In the genomic region with DNA sequence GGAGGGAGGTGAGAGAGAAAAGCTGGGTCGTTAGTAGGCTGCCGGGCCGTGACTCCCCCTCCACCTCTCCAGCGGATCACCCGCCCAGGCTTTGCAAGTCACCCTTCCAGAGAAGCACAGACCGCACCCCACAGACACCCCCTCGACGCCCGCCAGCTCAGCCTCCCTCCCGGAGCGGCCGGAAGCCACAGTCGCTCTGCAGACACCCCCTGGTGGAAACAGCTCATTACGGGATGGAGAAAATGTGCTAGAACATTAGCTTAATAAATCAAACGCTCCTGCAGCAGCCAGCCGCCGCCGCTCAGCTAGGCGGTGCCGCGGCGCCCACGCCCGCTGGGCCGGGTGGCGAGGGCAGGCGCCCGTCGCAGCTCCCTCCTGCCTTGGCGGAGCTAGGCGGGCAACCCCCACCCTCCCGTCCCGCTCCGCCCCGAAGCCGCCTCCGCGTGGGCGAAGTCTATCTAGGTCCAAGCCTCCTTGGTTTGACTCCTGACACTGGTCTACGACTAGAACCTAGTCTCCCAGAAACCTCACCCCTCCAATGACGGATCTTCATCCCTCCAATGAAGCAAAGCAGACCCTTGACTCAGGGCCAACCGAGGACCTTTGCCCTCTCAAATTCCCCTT, we compare ENCODE assay signal across 8 mouse cellular contexts. TPM values are rescaled to one million over a fixed set of nuclear protein-coding genes. Genes with fewer than 3 reads are reported as not detected.
A peak's percentile ranks its signal among the peaks of the same experiment; 100 is the strongest.
DNase-seq lines count a peak whose midpoint lies in the region; ATAC-seq and TF ChIP-seq lines count a peak whose summit lies in the region.

No protein-coding gene starts in this region.

- peaks cover 17% of the 10 kb centered on the region for H3K27me3 ChIP-seq in CH12.LX (replicated peaks)
- peaks cover 42% of the 10 kb centered on the region for H3K27me3 ChIP-seq in forebrain, embryonic 13.5 days
- peaks cover 11% of the 10 kb centered on the region; the same call in 1 of the 2 replicates for H3K27me3 ChIP-seq in heart, postnatal 0 days (ENCODE audit: control insufficient read depth, insufficient read depth, low read length)
- H3K27me3 ChIP-seq in liver, embryonic 16.5 days (ENCODE audit: control insufficient read depth, insufficient read depth, low read depth, low read length), result peaks cover 10% of the 10 kb centered on the region
- H3K27me3 ChIP-seq in neural tube, embryonic 12.5 days (replicated peaks), result peaks cover 12% of the 10 kb centered on the region; the same call in 1 of the 2 replicates

- H3K27ac ChIP-seq in CH12.LX (ENCODE audit: insufficient read depth, low read depth), result no peak overlapping the region
- H3K27ac ChIP-seq in forebrain, embryonic 13.5 days, result 0 out of 2 replicates have a peak overlapping the region, but pooled peaks have one; percentile 1
- no peak overlapping the region for H3K27ac ChIP-seq in heart, postnatal 0 days (ENCODE audit: low read depth)
- no peak overlapping the region for H3K27ac ChIP-seq in liver, embryonic 16.5 days (ENCODE audit: low read length)
- no peak overlapping the region; the same call in 1 of the 2 replicates for H3K27ac ChIP-seq in neural tube, embryonic 12.5 days

- H3K9me3 ChIP-seq in CH12.LX (replicated peaks; ENCODE audit: low read length), result no peaks in the 10 kb centered on the region
- no peaks in the 10 kb centered on the region for H3K9me3 ChIP-seq in forebrain, embryonic 13.5 days (replicated peaks)
- H3K9me3 ChIP-seq in heart, postnatal 0 days (replicated peaks; ENCODE audit: control insufficient read depth, low read length), result no peaks in the 10 kb centered on the region
- H3K9me3 ChIP-seq in liver, embryonic 16.5 days (replicated peaks; ENCODE audit: control insufficient read depth, low read length), result no peaks in the 10 kb centered on the region
- no peaks in the 10 kb centered on the region for H3K9me3 ChIP-seq in neural tube, embryonic 12.5 days

- H3K9ac ChIP-seq in CH12.LX (ENCODE audit: insufficient read depth, low read depth), result peak overlapping the region; percentile 20
- peak overlapping the region; percentile 60 for H3K9ac ChIP-seq in forebrain, embryonic 13.5 days
- H3K9ac ChIP-seq in heart, postnatal 0 days (replicated peaks; ENCODE audit: low read depth, low read length), result no peak overlapping the region
- peak overlapping the region; percentile 50 for H3K9ac ChIP-seq in liver, embryonic 16.5 days (ENCODE audit: low read depth, low read length)
- peak overlapping the region; percentile 56 for H3K9ac ChIP-seq in neural tube, embryonic 12.5 days

- TF ChIP-seq EP300 in CH12.LX (IDR thresholded peaks at IDR 0.05; ENCODE audit: low read length), result no peak
- TF ChIP-seq EP300 in heart, postnatal 0 days (IDR thresholded peaks at IDR 0.05; ENCODE audit: low read depth), result no peak

- DNase-seq in CH12.LX (ENCODE audit: extremely low read depth), result peak; percentile 46
- DNase-seq in c-Kit-positive CD71-negative TER-119-negative erythroid progenitor cells, embryonic 14.5 days (ENCODE audit: low read depth), result peak; percentile 80
- DNase-seq in heart, postnatal 0 days (ENCODE audit: low spot score), result peak; percentile 63
- peak; percentile 77 to 81 for DNase-seq in kidney, postnatal 36 days
- peak; percentile 62 for DNase-seq in telencephalon, adult 2 months (ENCODE audit: low read depth, low spot score)

- dilution Hi-C loops in CH12.LX (cut with MboI; ENCODE audit: extremely low pct_ligation_motif_present, extremely low pct_unique_long_range_greater_than_20kb, low sequenced_read_pairs), result no loop called here

- no peaks in the 10 kb centered on the region for H3K79me2 ChIP-seq in CH12.LX (replicated peaks; ENCODE audit: control insufficient read depth, extremely low read depth, insufficient read depth, poor library complexity, severe bottlenecking)

- in situ Hi-C loops in CH12.LX (cut with MboI; ENCODE audit: low pct_ligation_motif_present, low pct_unique_long_range_greater_than_20kb, low sequenced_read_pairs), result no loop called here

- peak overlapping the region in 2 of 3 experiments; percentile 27 to 40 for H3K4me3 ChIP-seq in CH12.LX (replicated peaks in 1 of 3; ENCODE audit: low read depth in 2 of 3, low read length in 2 of 3, poor library complexity in 1 of 3)
- peak overlapping the region; percentile 37 for H3K4me3 ChIP-seq in forebrain, embryonic 13.5 days
- H3K4me3 ChIP-seq in heart, postnatal 0 days (ENCODE audit: low read depth, low read length), result peak overlapping the region; percentile 43
- peak overlapping the region; percentile 52 for H3K4me3 ChIP-seq in liver, embryonic 16.5 days (ENCODE audit: low read depth, low read length)
- H3K4me3 ChIP-seq in neural tube, embryonic 12.5 days, result peak overlapping the region; percentile 31

- TF ChIP-seq POLR2A in CH12.LX (IDR thresholded peaks at IDR 0.05; ENCODE audit: low read depth, low read length), result 0 out of 2 replicates have a peak, but pooled peaks have one; percentile 26

- under 1% methylated on average over 42 of the region's 42 CpGs for WGBS in forebrain, embryonic 13.5 days
- 1% methylated on average over 40 of the region's 42 CpGs for WGBS in heart, postnatal 0 days
- under 1% methylated on average over 42 of the region's 42 CpGs for WGBS in liver, embryonic 16.5 days (ENCODE audit: insufficient replicate concordance)
- WGBS in neural tube, embryonic 12.5 days, result under 1% methylated on average over 42 of the region's 42 CpGs

- peak overlapping the region; percentile 91 for H3K4me2 ChIP-seq in CH12.LX (ENCODE audit: insufficient read depth, low read depth, poor library complexity, severe bottlenecking)
- peak overlapping the region; percentile 66 for H3K4me2 ChIP-seq in forebrain, embryonic 13.5 days
- H3K4me2 ChIP-seq in heart, postnatal 0 days (ENCODE audit: low read depth, low read length), result peak overlapping the region; percentile 77
- peak overlapping the region; percentile 78 for H3K4me2 ChIP-seq in liver, embryonic 16.5 days (ENCODE audit: low read depth, low read length)
- peak overlapping the region; percentile 78 for H3K4me2 ChIP-seq in neural tube, embryonic 12.5 days (replicated peaks)

- TF ChIP-seq CTCF in CH12.LX (conservative IDR thresholded peaks at IDR 0.05 in 1 of 2, IDR thresholded peaks at IDR 0.05 in 1 of 2; ENCODE audit: low read depth in 2 of 2, low read length in 2 of 2), result peak in 1 of 2 experiments; percentile 49; a peak in 2 of 4 replicates
- no peak; the same call in 1 of the 2 replicates for TF ChIP-seq CTCF in heart, postnatal 0 days (IDR thresholded peaks at IDR 0.05; ENCODE audit: low read depth)

- peak; percentile 78 for ATAC-seq in forebrain, embryonic 13.5 days
- peak; percentile 79 for ATAC-seq in heart, postnatal 0 days (ENCODE audit: insufficient read depth, low read depth)
- ATAC-seq in liver, embryonic 16.5 days (ENCODE audit: low read depth), result peak; percentile 80
- peak; percentile 83 for ATAC-seq in neural tube, embryonic 12.5 days (ENCODE audit: low FRiP score, low read depth)

- H3K36me3 ChIP-seq in CH12.LX (replicated peaks in 1 of 2; ENCODE audit: control insufficient read depth in 1 of 2, insufficient read depth in 1 of 2, low read length in 1 of 2), result no peaks in the 10 kb centered on the region
- H3K36me3 ChIP-seq in forebrain, embryonic 13.5 days (ENCODE audit: poor library complexity, severe bottlenecking), result no peaks in the 10 kb centered on the region
- no peaks in the 10 kb centered on the region for H3K36me3 ChIP-seq in heart, postnatal 0 days (replicated peaks; ENCODE audit: control insufficient read depth, insufficient read depth, low read length)
- H3K36me3 ChIP-seq in liver, embryonic 16.5 days (ENCODE audit: control insufficient read depth, insufficient read depth), result no peaks in the 10 kb centered on the region
- H3K36me3 ChIP-seq in neural tube, embryonic 12.5 days, result no peaks in the 10 kb centered on the region

- H3K4me1 ChIP-seq in CH12.LX (ENCODE audit: control insufficient read depth in 1 of 2, insufficient read depth in 2 of 2), result peaks cover 6 to 21% of the 10 kb centered on the region in 2 experiments; a peak in 3 of 4 replicates
- H3K4me1 ChIP-seq in forebrain, embryonic 13.5 days, result peaks cover 17% of the 10 kb centered on the region
- peaks cover 7% of the 10 kb centered on the region; the same call in 1 of the 2 replicates for H3K4me1 ChIP-seq in heart, postnatal 0 days (ENCODE audit: control insufficient read depth, insufficient read depth)
- peaks cover 28% of the 10 kb centered on the region for H3K4me1 ChIP-seq in liver, embryonic 16.5 days (ENCODE audit: control insufficient read depth, low read depth, low read length)
- peaks cover 19% of the 10 kb centered on the region for H3K4me1 ChIP-seq in neural tube, embryonic 12.5 days

- peak; percentile 4; the same call in 1 of the 2 replicates for TF ChIP-seq RAD21 in CH12.LX (IDR thresholded peaks at IDR 0.05; ENCODE audit: low read depth, low read length)

TF ChIP-seq in CH12.LX, 34 proteins besides CTCF, POLR2A, EP300 and RAD21 (continues in another document):
- TF ChIP-seq NELFE (IDR thresholded peaks at IDR 0.05; ENCODE audit: low read depth, low read length) (no peak), ELF1 (IDR thresholded peaks at IDR 0.05; ENCODE audit: low read depth, low read length) (peak; percentile 28; the same call in 1 of the 2 replicates), BHLHE40 (IDR thresholded peaks at IDR 0.05; ENCODE audit: low read depth, low read length) (0 out of 2 replicates have a peak, but pooled peaks have one; percentile 17), MEF2A (IDR thresholded peaks at IDR 0.05; ENCODE audit: borderline replicate concordance, low read depth, low read length) (0 out of 2 replicates have a peak, but pooled peaks have one; percentile 20), GABPA (IDR thresholded peaks at IDR 0.05; ENCODE audit: insufficient replicate concordance, low read depth, low read length) (no peak), RCOR1 (conservative IDR thresholded peaks at IDR 0.05; ENCODE audit: low read depth, low read length) (no peak), TBP (conservative IDR thresholded peaks at IDR 0.05; ENCODE audit: low read depth, low read length) (no peak), MAZ (IDR thresholded peaks at IDR 0.05; ENCODE audit: low read depth, low read length) (peak; percentile 36; the same call in 1 of the 2 replicates), SMC3 (IDR thresholded peaks at IDR 0.05; ENCODE audit: low read depth, low read length) (peak; percentile 39), JUND (conservative IDR thresholded peaks at IDR 0.05; ENCODE audit: low read depth, low read length) (no peak), JUN (IDR thresholded peaks at IDR 0.05; ENCODE audit: insufficient read depth, low read depth, low read length) (no peak)

RNA-seq across cellular contexts. Expression of a gene that starts 23.1 kb away (rescaled TPM):
- total RNA-seq in CH12.LX (2012; rRNA removed) (4.8 and 6.8 TPM in 2 replicates), CH12.LX (2014; rRNA removed) (2.0 and 2.3 TPM in 2 replicates)
- 4.3 and 4.4 TPM in 2 replicates for polyA plus RNA-seq in CH12.LX (2012; ENCODE audit: insufficient read length, low read depth)
- 0.63 and 0.94 TPM in 2 replicates for polyA plus RNA-seq in forebrain, embryonic 13.5 days (2015; fragmentation: Nextera tagmentation; extraction: Ambion mirVana)
- 18.8 and 34.6 TPM in 2 replicates for total RNA-seq in heart, postnatal 0 days (2014; rRNA removed; ENCODE audit: low replicate concordance)
- 5.8 and 6.2 TPM in 2 replicates for polyA plus RNA-seq in heart, postnatal 0 days (2015; fragmentation: Nextera tagmentation; extraction: Ambion mirVana)
- 4.9 and 6.1 TPM in 2 replicates for polyA plus RNA-seq in liver, embryonic 16.5 days (2015; fragmentation: Nextera tagmentation; extraction: Ambion mirVana)
- 1.5 TPM in 2 replicates for polyA plus RNA-seq in neural tube, embryonic 12.5 days (2016; fragmentation: Nextera tagmentation; extraction: Ambion mirVana)
